Mouse (Mus musculus) megakaryocyte progenitor cell, adult 5-6 weeks (primary cell): ENCODE measurements around the gene Gm10600. TPM values are rescaled to one million over a fixed set of nuclear protein-coding genes. Genes with fewer than 3 reads are reported as not detected.
"Not testable (repeated sequence)": the region's sequence is repeated elsewhere in the genome, so short reads cannot be mapped to it uniquely, and the experiment has no call there.

Experiments used
- ATAC-seq: replicated peaks from 2 replicates; pipeline ENCODE4 v1.8.0; 2016; ENCODE audit warnings: mild to moderate bottlenecking, moderate TSS enrichment, inconsistent platforms; ENCODE audit not compliant: poor library complexity
- total RNA-seq, 2 experiments: library from RNA; stranded (forward) in 1 of 2; stranded (reverse) in 1 of 2; fragments of 157-497, 149-512 nt in 1 of 2; fragments of 200-1000 nt in 1 of 2; gene quantifications; 2 replicates each; pipeline versions ENCODE4 v1.2.3 to v1.2.4; 2015 to 2017

The Gm10600 gene
- total RNA-seq (2015), result not detected in 2 replicates
- not detected in 2 replicates for total RNA-seq (2017)

DNA sequence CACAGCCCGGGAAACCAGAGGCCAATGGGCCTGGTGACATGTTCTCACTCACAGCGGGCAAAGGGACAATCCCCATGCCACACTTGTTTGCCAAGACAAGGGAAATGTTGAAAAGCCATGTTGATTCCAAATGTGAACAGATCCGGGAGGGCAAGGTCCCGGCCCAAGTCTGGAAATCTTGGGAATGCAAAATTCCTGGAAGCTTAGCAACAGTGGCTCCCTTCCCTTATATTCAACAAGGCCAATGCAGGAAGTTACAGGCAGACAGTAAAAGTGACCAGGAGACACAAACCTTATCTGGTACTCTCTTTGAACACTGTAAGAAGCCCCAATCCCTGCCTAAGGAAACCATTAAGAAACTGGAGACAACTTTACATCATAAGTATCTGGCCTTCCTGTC is at the start of gene Gm10600:
Gm10600 (plus strand) TSS at position 301 of the 400 bp plus-strand sequence.
- not testable (repeated sequence) for ATAC-seq

DNA sequence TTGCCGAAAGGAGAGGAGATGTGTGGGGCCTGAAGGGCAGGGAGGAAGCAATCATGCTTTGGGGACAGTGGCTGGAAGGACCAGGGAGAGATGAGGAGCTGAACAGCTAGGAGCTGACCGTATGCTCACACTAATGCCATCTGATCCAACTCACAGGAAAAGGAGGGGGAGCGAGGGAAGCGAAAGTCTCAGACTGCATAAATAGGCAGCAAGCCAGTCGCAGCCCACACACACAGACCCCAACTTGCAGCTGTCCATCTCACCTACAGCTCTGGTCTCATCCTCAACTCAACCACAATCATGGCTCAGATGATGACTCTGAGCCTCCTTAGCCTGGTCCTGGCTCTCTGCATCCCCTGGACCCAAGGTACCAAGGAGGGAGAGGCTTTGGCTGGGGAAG is 15.0 kb downstream of the Gm10600 start, which contains the start of gene Ccl21b:
Ccl21b (plus strand) TSS at position 301 of the 400 bp plus-strand sequence.
- ATAC-seq, result not testable (repeated sequence)

Other genes starting within 250 kb of the Gm10600 start
- 0.52 TPM in 1 of 2 replicates, not detected in the other for gene Gm21093, start 205.9 kb upstream of the Gm10600 start, total RNA-seq (2015)
- gene Gm21093, start 205.9 kb upstream of the Gm10600 start, total RNA-seq (2017), result not detected in 2 replicates
- gene Gm3893, start 149.4 kb upstream of the Gm10600 start, total RNA-seq (2015), result not detected in 2 replicates
- not detected in 2 replicates for gene Gm3893, start 149.4 kb upstream of the Gm10600 start, total RNA-seq (2017)
- gene Gm13304, start 125.8 kb upstream of the Gm10600 start, total RNA-seq (2015), result not detected in 2 replicates
- gene Gm13304, start 125.8 kb upstream of the Gm10600 start, total RNA-seq (2017), result not detected in 2 replicates
- gene Gm13306, start 87.2 kb upstream of the Gm10600 start, total RNA-seq (2015), result not detected in 2 replicates
- gene Gm13306, start 87.2 kb upstream of the Gm10600 start, total RNA-seq (2017), result not detected in 2 replicates
- 0.34 TPM in 1 of 2 replicates, not detected in the other for gene Gm13305, start 72.0 kb upstream of the Gm10600 start, total RNA-seq (2015)
- gene Gm13305, start 72.0 kb upstream of the Gm10600 start, total RNA-seq (2017), result not detected in 2 replicates
- not detected in 2 replicates for gene Ccl21b, start 15.1 kb downstream of the Gm10600 start, total RNA-seq (2015)
- not detected in 2 replicates for gene Ccl21b, start 15.1 kb downstream of the Gm10600 start, total RNA-seq (2017)
- not detected in 2 replicates for gene Gm21953, start 53.6 kb downstream of the Gm10600 start, total RNA-seq (2015)
- 1.8 TPM in 1 of 2 replicates, not detected in the other for gene Gm21953, start 53.6 kb downstream of the Gm10600 start, total RNA-seq (2017)
- gene Fam205a3, start 77.7 kb downstream of the Gm10600 start, total RNA-seq (2015), result 0.10 TPM in 1 of 2 replicates, not detected in the other
- gene Fam205a3, start 77.7 kb downstream of the Gm10600 start, total RNA-seq (2017), result 0.07 TPM in 1 of 2 replicates, not detected in the other
- not detected in 2 replicates for gene Gm21586, start 198.7 kb downstream of the Gm10600 start, total RNA-seq (2015)
- gene Gm21586, start 198.7 kb downstream of the Gm10600 start, total RNA-seq (2017), result 1.8 TPM in 1 of 2 replicates, not detected in the other
- gene Gm2163, start 226.1 kb downstream of the Gm10600 start, total RNA-seq (2015), result 0.39 and 0.74 TPM in 2 replicates
- 0.08 and 0.10 TPM in 2 replicates for gene Gm2163, start 226.1 kb downstream of the Gm10600 start, total RNA-seq (2017)